Mouse (Mus musculus) right cerebral cortex, postnatal 4 days (tissue): ENCODE results near the gene Tmem19.

Experiments
- DNase-seq: peaks from one replicate; pipeline ENCODE4 v3.0.0-alpha.2; 2022

Gene Tmem19

GRCm38 (mm10) chr10:115309191-115309590, 53.1 kb downstream of the Tmem19 start:
- no peak for DNase-seq

- no peak for DNase-seq
Observed at GRCm38 (mm10) chr10:115307331-115307875, 54.9 kb downstream of the Tmem19 start.

- DNase-seq, result no peak
Observed at GRCm38 (mm10) chr10:115298683-115299082, 63.6 kb downstream of the Tmem19 start.

GRCm38 (mm10) chr10:115297582-115297981, 64.7 kb downstream of the Tmem19 start:
- no peak for DNase-seq

- DNase-seq, result no peak
Observed at GRCm38 (mm10) chr10:115296401-115296935, 65.8 kb downstream of the Tmem19 start.

GRCm38 (mm10) chr10:115295162-115295561, 67.1 kb downstream of the Tmem19 start:
- no peak for DNase-seq

- no peak for DNase-seq
Observed at GRCm38 (mm10) chr10:115294715-115295114, 67.6 kb downstream of the Tmem19 start.

- DNase-seq, result no peak
Observed at GRCm38 (mm10) chr10:115293946-115294345, 68.4 kb downstream of the Tmem19 start.

GRCm38 (mm10) chr10:115290671-115291070, 71.6 kb downstream of the Tmem19 start:
- no peak for DNase-seq
